Mouse (Mus musculus): ENCODE results near the gene Il33.

- TF ChIP-seq CTCF (IDR thresholded peaks at IDR 0.05) = no peak
- no peak for TF ChIP-seq EP300 (IDR thresholded peaks at IDR 0.05)
Measured at GRCm38 (mm10) chr19:29961842-29962241, 36.9 kb downstream of the Il33 start.
